Mouse (Mus musculus): ENCODE data around the gene Chil1. TPM values are rescaled to one million over a fixed set of nuclear protein-coding genes. Genes with fewer than 3 reads are reported as not detected.

Chil1 gene
- total RNA-seq, 2 experiments from 2014 or later = 9.1 to 11.6 TPM

DNA sequence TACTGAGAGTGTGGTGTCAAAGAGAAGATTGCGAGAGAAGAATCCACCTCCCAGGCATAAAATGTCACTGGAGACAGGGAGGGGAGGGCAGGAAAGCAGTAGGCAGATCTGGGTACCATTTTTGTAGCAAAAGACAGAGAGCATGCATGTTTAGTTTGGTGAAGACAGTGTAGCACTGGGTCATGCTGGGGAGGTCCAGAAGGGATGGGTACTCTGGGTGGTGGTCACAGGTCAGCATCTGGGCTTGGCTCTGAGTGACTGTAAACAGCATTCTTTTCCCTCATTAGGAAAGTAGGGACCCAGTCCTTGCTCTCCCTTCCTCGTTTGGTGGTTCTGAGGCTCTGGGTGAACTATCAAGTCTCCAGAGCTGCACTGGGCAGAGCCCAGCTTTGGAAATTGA is 18.5 kb downstream of the Chil1 start:
- DNase-seq (ENCODE audit: low spot score in 2 of 2) = no peak
- intact Hi-C loops (cut with DNase I) = loop anchor here (2.0 kb wide), 1 partner anchor 34 kb away; the partner anchor contains the start of gene Adora1

DNA sequence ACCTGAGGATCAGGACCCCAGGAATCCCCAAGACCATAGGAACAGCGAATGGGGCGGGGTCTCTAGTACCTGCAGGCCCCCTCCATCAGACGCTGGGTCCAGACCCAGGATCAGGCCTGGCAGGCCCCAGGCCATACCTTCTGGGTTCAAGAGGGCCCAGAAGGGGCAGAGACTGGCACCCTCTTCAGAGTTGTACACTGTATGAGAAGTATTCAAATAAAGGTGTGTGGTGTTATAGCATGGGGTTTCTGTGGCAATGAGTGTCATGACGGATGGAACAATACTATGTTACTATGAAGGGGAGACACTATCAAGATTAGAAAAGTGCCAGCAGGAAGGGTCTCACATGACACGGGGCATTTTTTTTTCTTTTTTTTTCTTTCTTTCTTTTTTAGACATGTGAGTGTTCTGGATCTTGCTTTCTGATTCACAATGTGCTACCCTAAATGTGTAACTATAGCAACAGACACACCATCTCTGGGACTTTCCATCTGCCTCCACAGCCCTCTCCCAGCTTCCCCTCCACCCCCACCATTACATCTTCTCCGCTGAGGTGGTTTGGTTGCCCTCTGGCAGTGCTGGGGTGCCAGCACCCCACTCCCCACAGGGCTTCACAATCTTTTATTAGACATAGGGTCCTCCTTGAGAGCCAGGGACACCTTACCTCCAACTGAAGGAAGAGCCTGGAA is 19.2 kb downstream of the Chil1 start:
- intact Hi-C loops (cut with DNase I) = loop anchor here (2.0 kb wide), 1 partner anchor 34 kb away; the partner anchor contains the start of gene Adora1
- DNase-seq (ENCODE audit: low spot score in 2 of 2) = peak in 1 of 2 experiments; percentile 82

DNA sequence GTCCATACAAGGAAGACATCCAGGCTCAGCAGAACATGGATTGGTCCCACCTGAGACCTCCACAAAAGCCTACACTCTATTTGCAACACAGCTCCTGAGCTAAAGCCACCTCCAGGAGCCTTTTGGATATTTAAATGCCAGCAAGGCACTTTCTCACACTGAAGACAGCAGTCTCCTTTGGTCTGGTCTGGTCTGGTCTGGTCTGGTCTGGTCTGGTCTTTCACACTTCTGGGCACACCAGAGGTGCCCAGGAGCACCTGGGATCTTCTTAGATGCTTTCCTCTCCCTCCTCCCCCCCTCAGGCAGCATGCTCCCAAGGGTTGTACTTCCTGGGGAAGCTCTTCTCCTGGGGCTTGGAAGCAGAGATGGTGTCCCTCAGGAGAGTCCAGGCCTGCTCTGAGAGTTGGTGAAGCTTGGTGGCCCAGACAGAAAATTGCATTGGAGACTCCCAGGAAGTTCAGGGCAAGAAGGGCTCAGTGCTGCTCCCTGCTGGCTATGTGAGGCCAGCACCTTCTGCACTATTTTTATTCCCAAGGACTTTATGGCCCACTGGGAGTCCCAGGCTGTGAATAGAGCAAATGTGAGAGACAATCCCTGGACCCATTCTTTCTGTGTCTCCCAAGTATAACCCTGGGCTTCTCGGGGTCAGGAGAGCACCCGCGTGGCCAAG is 19.9 kb downstream of the Chil1 start:
- DNase-seq (ENCODE audit: low spot score in 2 of 2) = no peak
- intact Hi-C loops (cut with DNase I) = loop anchor here (2.0 kb wide), 1 partner anchor 33 kb away; the partner anchor contains the start of gene Adora1

DNA sequence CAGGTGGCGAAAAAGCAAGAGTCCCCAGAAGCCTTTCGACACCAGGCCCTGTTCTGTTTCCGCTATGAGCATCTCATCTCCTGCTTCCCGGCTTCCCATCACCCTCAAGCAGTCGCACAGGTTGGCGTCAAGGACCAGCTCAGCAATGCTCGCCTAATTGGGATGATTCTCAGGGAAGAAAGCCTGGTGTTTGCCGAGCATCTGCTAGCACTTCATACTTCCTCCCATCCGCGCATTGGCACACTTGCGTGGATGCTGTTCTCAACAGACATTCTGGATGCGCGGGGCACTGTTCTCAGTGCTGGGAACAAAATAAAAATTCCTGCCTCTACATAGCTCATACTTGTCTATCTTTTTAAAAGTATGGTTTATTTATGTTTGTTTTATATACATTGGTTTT is 22.3 kb downstream of the Chil1 start:
- DNase-seq (ENCODE audit: low spot score in 2 of 2) = peak; percentile 54 to 88
- intact Hi-C loops (cut with DNase I) = no loop called here

DNA sequence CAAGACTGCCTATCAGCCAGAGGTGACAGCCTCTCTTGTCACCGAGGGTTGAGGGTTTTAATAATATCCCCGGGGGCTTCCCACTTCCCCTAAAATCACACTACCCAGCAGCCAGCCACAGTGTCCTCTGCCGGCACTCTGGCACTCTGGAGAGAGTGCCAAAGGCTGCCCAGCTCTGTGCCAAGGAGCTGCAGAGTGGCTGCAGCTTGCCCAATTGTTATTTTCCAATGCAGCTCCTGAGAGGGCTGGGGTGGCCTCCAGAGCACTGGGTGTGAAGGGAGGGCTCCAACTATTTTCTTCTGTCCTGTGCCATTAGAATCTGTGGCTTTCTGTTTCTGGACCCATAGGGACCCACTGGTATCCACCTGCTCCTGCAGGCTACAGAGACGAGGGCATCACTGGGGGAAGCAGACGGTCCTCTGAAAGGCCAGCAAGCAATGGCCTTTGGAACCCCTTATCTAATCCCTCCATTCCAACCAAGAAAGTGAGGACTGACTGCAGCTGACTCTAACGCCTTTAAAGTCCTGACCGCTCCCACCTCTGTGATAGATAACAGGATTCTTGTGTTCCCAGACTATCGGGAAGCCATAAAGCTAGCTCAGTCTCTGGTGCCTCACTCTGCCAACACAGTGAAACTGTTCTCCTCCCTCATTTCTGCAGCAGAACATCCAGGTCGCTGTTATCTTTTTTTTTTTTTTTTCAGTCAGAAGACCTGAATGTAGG is 23.5 kb downstream of the Chil1 start:
- intact Hi-C loops (cut with DNase I) = no loop called here
- no peak for DNase-seq (ENCODE audit: low spot score in 2 of 2)

DNA sequence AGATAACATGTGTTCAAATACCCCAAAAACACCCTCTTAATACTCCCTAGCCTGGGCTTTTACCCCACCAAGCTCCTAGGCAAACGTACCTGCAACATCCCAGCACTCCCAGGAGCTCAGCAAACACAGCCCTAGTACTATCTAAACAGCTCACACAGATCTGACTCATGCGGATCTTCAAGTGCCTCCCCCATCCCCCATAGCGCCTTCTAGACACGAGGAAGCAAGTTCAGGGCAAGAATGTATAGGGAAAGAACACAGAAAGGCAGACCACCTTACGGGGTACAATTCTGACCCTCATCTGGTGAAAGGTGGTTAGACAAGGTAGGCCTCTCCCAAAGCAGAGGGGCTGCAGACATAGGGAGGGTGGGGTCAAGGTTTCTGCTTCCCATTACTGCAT is 24.1 kb downstream of the Chil1 start:
- no peak for DNase-seq (ENCODE audit: low spot score in 2 of 2)

DNA sequence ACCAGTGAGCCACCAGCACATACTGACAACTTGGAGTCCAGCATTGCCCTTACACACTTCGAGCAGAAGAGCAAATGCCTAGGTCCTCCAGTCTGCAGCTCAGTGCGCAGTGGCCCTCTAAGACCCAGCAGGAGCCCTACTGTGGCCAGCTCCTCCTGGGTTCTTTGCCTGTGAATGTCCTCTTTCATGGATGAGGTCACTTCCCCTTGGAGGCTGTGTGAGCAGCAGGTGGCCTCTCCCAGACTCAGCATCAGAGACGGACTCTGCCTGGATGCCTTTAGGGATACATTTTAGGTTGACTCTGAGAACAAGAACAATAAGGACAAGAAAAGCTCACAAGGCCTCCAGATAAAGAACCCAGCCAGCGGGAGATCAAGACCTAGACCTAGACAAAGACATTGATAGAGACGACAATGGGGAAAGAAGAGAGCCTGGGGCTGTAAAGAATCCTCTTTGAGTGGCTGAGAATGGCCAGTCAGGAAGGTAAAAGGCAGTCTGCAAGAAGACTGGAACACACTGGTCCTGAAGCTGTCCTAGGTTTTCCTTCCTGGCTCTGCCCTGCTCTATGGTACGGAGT is 28.3 kb downstream of the Chil1 start:
- no peak for DNase-seq (ENCODE audit: low spot score in 2 of 2)
- intact Hi-C loops (cut with DNase I) = no loop called here

More for the DNA sequence above, 24.1 kb downstream of the Chil1 start:
- intact Hi-C loops (cut with DNase I) = no loop called here

DNA sequence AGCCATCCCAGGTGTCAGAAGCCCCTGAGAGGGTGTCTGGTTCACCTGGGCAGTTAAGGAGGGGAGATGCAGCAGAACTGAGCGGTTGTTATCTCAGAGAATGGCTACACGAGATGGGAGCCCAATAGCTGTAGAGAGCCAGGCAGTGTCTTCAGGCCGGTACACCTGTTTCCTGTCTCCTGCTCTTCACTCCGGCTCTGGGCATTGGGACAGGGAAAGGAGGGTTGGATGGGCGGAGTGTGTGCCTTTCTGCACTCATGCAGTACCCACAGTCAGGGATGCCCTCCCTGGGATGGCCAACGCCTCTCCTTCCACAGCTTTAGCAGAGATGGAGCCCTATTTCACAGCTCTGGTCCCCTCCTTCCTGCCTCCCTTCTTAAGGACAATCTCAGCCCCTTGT is 29.1 kb downstream of the Chil1 start:
- DNase-seq (ENCODE audit: low spot score in 2 of 2) = no peak
- intact Hi-C loops (cut with DNase I) = no loop called here

DNA sequence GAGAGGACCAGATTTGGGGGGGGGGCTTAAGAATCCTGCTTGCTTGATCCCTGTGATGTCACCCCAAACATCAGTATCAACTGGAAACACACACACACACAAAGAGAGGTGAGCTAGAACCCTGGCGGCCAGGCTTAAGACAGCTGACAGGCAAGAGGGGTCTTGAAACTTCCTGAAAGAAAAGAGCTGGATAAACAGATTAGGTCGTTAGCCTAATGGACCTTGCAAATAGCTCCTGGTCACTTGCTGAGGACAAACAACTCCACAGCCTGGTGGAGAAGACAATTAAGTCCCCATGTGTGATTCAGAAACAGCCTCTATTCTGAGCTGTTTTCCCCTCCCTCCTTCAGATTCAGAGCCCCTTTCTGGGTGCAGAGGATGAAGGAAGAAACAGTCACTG is 29.7 kb downstream of the Chil1 start:
- no peak for DNase-seq (ENCODE audit: low spot score in 2 of 2)
- intact Hi-C loops (cut with DNase I) = no loop called here

DNA sequence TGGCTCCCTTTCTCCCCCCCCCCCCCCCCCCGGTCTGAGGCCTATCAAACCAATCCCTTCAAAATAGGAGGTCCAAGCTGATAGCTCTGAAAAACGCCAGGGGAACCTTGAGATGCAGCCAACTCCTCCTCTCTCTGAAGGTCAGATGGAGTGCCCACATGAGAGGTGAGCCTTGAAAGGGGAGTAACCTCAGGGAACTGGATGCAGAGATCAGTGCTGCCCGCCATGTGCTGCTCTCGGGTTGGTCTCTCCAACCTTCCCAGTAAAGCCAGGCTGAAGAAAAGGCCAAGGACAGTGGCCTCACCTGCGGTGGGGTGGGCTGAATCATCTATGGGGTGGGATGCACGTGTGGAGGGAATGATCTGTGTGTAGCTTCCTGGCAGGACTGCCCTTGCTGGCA is 30.4 kb downstream of the Chil1 start:
- no peak for DNase-seq (ENCODE audit: low spot score in 2 of 2)
- intact Hi-C loops (cut with DNase I) = no loop called here

DNA sequence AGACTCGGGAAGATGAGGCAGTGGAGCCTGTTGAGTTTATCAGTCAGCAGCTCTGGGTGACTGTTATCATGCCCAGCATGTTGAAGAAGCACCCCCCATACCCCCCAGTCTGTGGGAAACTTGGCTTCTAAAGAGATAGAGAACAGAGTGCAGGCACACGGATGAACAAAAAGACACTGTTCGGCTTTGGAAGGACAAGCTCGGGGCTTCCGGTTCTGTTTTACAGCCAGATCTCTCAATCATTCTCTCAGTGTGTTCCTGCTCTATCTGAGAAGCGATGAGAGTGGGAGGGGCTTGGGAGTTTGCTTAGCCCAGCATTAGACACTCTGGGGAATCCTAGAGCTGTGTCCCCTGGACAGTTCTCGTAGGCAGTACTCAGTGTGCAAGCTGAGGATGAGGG is 31.4 kb downstream of the Chil1 start:
- intact Hi-C loops (cut with DNase I) = no loop called here
- DNase-seq (ENCODE audit: low spot score in 2 of 2) = no peak

DNA sequence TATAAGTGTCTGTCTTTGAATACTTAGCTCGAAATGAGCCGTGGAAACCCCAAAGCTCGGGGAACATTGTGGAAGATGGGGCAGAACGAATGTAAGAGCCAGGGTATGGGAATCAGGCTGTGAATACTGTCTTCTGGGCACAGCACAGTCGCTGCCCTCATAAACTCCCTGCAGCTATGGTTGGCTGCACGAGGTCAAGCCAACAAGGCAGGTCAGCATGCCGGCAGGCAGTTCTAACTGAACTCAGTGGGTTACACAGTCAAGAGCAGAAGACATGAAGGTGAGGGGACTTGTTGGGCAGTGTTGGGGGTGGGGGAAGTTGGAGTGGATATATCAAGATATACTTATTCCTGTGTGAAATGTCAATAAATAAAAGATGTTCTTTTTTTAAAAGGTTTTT is 33.1 kb downstream of the Chil1 start:
- intact Hi-C loops (cut with DNase I) = no loop called here
- DNase-seq (ENCODE audit: low spot score in 2 of 2) = no peak

DNA sequence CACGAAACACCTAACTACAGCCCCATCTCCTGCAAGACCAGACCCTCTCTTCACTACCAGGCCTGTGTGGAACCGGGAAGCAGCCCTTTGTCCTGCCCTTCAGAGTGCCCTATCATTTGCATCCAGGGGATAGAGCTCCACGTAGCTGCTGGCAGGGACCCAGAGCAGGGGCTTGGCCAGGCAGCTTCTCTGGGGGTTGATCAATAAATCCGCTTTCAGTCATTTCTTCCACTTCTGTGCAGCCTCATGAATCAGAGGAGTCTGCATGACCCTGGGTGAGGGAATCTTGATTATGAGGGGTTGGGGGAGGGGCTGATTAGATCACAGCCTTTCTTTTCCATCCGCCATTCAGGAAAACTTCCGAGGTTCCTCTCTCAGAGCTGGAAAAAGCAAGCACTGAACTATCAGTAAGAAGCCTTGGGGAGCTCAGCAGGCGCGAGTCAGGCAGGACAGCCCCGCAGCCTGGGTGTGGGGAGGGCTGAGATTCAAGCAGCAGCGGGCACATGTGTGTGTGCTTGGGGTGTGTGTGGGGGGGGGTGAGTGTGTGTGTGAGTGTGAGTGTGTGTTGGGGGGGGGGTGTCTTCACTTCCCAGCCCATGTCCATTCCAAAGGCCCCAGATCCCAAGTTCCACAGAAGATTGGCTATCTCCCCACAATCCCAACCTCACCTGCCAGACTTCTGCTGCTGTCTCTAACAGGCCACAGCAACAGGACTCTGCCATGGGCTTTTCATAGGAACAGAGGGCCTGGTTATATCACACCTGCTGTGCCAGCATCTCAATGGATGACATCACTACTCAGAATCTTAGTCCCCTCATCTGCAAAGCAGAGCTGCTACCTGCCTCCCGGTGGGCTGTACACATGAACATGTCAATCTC is 34.0 kb downstream of the Chil1 start:
- DNase-seq (ENCODE audit: low spot score in 2 of 2) = no peak

DNA sequence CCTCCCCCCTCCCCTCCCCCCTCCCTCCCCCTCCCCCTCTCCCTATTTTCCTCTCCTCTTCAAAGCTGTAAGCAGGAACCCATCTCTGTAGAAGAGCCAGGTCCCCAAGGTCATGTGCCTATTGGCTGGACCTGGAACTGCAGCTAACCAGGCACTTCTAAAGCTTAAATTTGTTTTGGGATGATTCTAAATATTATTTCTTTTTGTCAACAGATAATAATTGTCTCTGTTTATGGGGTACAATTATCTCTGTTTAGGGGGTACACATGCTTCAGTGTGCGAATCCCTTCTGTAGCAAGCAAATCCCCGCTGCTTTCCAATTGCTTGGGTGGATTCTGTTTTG is 34.6 kb downstream of the Chil1 start:
- intact Hi-C loops (cut with DNase I) = no loop called here
- no peak for DNase-seq (ENCODE audit: low spot score in 2 of 2)

More for the DNA sequence above, 34.0 kb downstream of the Chil1 start:
- intact Hi-C loops (cut with DNase I) = no loop called here

DNA sequence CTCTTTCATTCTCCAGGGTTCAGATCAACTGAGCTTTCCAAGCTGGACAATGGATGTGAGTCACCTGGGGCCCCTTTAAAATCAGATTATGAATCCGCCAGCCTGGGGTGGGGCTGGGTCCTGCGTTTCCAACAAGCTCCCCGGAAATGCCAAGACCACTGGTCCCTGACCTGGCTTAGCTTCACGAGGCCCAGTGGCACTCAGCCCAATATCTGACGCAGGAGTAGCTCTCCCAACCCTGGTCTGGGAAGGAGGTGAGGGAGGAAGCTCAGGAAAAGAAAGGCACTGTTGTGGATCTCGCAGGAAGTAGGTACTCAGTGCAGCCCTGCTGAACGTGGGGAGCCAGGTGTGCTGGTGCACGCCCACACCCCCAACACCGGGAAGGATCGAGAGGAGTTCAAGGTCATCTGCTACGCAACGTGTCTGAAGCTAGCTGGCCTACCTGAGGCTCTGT is 35.1 kb downstream of the Chil1 start:
- DNase-seq (ENCODE audit: low spot score in 2 of 2) = no peak
- intact Hi-C loops (cut with DNase I) = no loop called here

DNA sequence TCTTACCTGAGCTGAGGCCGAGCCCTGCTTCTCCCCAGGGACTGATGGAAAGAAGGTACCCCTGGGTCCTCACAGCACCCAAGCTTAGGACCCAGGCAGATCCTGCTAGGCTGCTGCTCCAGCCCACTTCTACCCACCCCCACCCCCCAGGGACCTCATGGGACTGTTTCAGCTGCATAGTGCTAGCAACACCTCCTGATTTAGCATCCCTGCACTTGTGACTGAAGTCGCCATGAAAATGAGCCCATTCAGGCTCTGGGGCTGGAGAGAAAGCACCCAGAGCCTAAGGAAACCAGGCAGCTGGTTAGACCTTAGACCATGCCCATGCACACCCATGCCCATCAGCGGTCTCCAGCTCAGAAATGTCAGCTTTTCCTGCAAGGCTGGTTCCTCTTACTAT is 36.0 kb downstream of the Chil1 start:
- intact Hi-C loops (cut with DNase I) = no loop called here
- no peak for DNase-seq (ENCODE audit: low spot score in 2 of 2)

DNA sequence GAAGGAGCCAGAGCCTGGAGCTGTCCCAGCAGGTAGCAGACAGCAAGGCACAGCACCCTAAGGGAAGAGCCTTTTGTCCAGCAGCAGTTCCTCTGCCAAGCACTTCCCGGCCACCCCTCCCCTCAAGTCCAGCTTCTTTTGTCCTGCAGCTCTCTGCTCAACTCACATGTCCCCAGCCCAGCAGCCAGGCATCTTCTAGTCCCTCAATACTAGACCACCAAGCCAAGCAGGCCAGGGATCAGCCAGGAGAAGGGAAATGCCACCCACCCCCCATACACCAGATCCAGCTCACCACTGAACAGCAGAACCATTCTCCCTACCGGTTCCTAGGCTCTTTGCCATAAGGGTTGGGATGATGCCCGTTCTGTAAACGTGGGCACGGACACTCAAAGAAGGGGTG is 37.6 kb downstream of the Chil1 start:
- intact Hi-C loops (cut with DNase I) = no loop called here
- DNase-seq (ENCODE audit: low spot score in 2 of 2) = no peak

DNA sequence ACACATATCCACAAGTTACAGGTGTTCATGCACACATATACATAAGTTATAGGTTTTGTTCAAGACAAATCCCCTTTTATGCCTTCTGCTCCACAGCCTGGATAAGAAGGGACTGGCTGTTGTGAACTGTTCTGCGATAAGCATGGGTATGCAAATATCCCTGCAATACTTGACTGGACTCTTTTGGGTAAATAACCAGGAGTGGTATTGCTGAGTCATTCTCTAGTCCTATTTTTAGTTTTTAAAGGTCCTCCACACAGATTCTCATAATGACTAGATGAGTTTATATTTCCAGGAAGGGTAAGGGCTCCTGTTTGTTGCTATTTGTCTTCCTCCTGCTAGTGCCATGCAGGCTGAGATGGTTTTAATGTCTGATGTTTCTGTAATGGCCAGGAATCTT is 39.2 kb downstream of the Chil1 start:
- no peak for DNase-seq (ENCODE audit: low spot score in 2 of 2)
- intact Hi-C loops (cut with DNase I) = no loop called here
